Mouse (Mus musculus) inflammation-experienced regulatory T-cells (primary cell): ENCODE results near the gene Krtap6-1. TPM values are rescaled to one million over a fixed set of nuclear protein-coding genes. Genes with fewer than 3 reads are reported as not detected.

ENCODE experiments used
- polyA plus RNA-seq, 2 experiments: library from polyadenylated mRNA; unstranded; fragments of 100-300 nt; shearing (Covaris generic); gene quantifications; one replicate each; pipeline ENCODE4 v1.2.1; 2017

The Krtap6-1 gene
- not detected for polyA plus RNA-seq

DNA sequence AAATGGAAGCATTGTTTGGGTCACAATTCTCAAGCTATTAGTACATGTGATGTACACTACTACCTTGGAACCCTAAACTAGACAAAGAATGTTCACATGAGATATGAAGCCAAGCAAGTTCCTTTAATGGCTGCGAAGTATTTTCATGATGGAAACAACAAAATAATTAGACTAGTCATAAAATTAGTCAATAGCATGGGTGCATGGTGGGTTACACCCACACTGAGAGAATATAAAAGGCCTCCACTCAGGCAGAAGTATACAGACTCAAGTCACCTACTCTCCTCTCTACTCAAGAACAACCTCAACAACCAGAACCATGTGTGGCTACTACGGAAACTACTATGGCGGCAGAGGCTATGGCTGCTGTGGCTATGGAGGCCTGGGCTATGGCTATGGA is at the start of gene Krtap6-1:
Gene Krtap6-1, plus strand, starts transcription at position 301 of the 400 bp plus-strand sequence.

GRCm38 (mm10) chr16:89010659-89011058 is 20.8 kb upstream of the Krtap6-1 start, which contains the start of gene Krtap22-2:
TSS of gene Krtap22-2 (minus strand) at chr16:89010759.

GRCm38 (mm10) chr16:89014984-89015383 is 16.5 kb upstream of the Krtap6-1 start, which contains the start of gene Gm10229:
TSS of gene Gm10229 (plus strand) at chr16:89015284.

GRCm38 (mm10) chr16:89041372-89041771 is 9.9 kb downstream of the Krtap6-1 start, which contains the start of gene Gm10228:
TSS of gene Gm10228 (minus strand) at chr16:89041472.

GRCm38 (mm10) chr16:89047783-89048182 is 16.3 kb downstream of the Krtap6-1 start, which contains the start of gene Krtap6-5:
TSS of gene Krtap6-5 (minus strand) at chr16:89047883.

DNA sequence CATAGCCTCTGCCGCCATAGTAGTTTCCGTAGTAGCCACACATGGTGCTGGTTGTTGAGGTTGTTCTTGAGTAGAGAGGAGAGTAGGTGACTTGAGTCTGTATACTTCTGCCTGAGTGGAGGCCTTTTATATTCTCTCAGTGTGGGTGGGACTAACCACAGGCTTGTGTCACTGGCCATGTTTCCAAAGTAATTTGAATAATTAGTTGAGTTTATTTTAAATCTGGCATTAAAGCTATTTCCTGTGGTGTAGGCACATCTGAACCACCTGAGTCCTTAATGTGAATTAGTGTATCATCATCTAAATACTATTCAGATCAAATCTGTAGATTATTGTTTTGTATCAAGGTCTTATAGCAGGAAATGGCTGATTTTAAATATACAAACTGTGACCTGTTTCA is 32.4 kb downstream of the Krtap6-1 start, which contains the start of gene 1110025L11Rik:
Gene 1110025L11Rik, minus strand, starts transcription at position 101 of the 400 bp plus-strand sequence.

Other genes starting within 250 kb of the Krtap6-1 start
- gene Gm20741, start 219.5 kb upstream of the Krtap6-1 start, polyA plus RNA-seq: not detected
- not detected for gene Krtap15, start 211.5 kb upstream of the Krtap6-1 start, polyA plus RNA-seq
- gene Krtap14, start 205.6 kb upstream of the Krtap6-1 start, polyA plus RNA-seq: not detected
- gene Krtap19-1, start 162.3 kb upstream of the Krtap6-1 start, polyA plus RNA-seq: 1 to 10 TPM in 1 of 2 experiments, not detected in 1; 1.2 TPM
- not detected for gene Krtap19-2, start 157.4 kb upstream of the Krtap6-1 start, polyA plus RNA-seq
- gene Krtap19-3, start 153.7 kb upstream of the Krtap6-1 start, polyA plus RNA-seq: under 1 TPM in 1 of 2 experiments, not detected in 1; 0.31 TPM
- gene Krtap19-4, start 146.6 kb upstream of the Krtap6-1 start, polyA plus RNA-seq: not detected
- gene Krtap19-5, start 135.2 kb upstream of the Krtap6-1 start, polyA plus RNA-seq: not detected
- not detected for gene Krtap19-9b, start 99.4 kb upstream of the Krtap6-1 start, polyA plus RNA-seq
- gene Krtap16-3, start 68.8 kb upstream of the Krtap6-1 start, polyA plus RNA-seq: 1 to 10 TPM in 1 of 2 experiments, not detected in 1; 1.1 TPM
- not detected for gene Krtap22-2, start 20.9 kb upstream of the Krtap6-1 start, polyA plus RNA-seq
- not detected for gene Gm10229, start 16.4 kb upstream of the Krtap6-1 start, polyA plus RNA-seq
- under 1 TPM in 1 of 2 experiments, not detected in 1; 0.40 TPM for gene Gm10228, start 9.8 kb downstream of the Krtap6-1 start, polyA plus RNA-seq
- not detected for gene Krtap6-5, start 16.2 kb downstream of the Krtap6-1 start, polyA plus RNA-seq
- gene 1110025L11Rik, start 32.3 kb downstream of the Krtap6-1 start, polyA plus RNA-seq: not detected
- not detected for gene Krtap6-3, start 52.3 kb downstream of the Krtap6-1 start, polyA plus RNA-seq
- not detected for gene Gm6358, start 109.2 kb downstream of the Krtap6-1 start, polyA plus RNA-seq
- gene Gm10061, start 119.4 kb downstream of the Krtap6-1 start, polyA plus RNA-seq: not detected
- gene Gm9789, start 126.3 kb downstream of the Krtap6-1 start, polyA plus RNA-seq: not detected
- gene Gm7735, start 137.8 kb downstream of the Krtap6-1 start, polyA plus RNA-seq: not detected
- gene 1110057P08Rik, start 143.0 kb downstream of the Krtap6-1 start, polyA plus RNA-seq: not detected
- not detected for gene Krtap20-2, start 174.2 kb downstream of the Krtap6-1 start, polyA plus RNA-seq